Mouse (Mus musculus): ENCODE measurements around the gene Gon4l. TPM values are rescaled to one million over a fixed set of nuclear protein-coding genes. Genes with fewer than 3 reads are reported as not detected.

The Gon4l gene
- total RNA-seq, 2 experiments from 2014 or later, result 18.7 to 25.2 TPM

DNA sequence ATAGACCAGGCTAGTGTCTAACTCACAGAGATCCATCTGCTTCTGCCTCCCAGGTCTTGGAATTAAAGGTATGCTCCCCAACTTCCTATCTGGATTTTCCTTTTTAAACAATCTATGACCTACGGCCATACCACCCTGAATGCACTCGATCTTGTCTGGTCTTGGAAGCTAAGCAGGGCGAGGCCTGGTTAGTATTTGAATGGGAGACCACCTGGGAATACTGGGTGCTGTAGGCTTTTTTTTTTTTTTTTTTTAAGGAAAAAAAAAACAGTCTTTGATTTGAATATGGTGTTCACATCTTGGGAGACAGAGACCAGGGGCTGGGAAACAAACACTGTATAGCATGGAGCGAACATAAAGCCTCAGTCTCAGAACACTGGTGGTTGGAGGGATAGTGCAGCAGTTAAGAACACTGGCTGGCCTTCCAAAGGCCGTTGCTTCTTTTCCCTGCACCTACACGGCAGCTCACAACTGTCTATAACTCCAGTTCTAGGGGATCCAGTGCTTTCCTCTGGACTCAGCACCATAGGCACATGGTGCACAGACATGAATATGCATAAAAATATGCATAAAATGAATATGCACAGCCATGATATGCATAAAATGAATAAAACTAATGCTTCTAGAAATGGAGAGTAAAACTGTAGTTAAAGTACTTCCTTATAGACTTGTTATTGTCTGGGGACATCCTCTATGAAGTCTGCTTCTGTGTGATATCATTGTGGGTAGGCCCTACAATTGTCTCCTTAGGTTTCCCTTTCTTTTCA, 71.5 kb downstream of the Gon4l start:
- no peak for ATAC-seq (replicated peaks; ENCODE audit: poor library complexity)

DNA sequence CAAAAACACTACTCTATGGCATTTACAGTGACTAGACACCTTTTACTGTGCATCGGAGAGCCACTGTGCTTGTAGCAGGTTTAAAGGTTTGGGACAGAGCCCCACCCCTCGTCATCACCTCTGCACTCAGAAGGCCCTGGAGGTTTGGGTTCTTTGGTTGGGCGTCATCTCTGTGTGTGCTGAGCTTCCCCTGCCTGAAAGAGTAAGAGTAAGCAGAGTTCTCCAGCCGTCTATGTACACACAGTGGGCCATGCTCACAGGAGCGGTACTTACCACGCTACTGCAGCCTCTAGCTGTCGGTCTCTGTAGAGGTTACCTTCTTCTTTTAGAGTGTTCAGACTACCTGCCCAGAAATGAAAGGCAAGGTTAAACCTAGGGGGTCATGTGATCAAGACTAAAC, 77.6 kb downstream of the Gon4l start:
- ATAC-seq (replicated peaks; ENCODE audit: poor library complexity), result no peak

DNA sequence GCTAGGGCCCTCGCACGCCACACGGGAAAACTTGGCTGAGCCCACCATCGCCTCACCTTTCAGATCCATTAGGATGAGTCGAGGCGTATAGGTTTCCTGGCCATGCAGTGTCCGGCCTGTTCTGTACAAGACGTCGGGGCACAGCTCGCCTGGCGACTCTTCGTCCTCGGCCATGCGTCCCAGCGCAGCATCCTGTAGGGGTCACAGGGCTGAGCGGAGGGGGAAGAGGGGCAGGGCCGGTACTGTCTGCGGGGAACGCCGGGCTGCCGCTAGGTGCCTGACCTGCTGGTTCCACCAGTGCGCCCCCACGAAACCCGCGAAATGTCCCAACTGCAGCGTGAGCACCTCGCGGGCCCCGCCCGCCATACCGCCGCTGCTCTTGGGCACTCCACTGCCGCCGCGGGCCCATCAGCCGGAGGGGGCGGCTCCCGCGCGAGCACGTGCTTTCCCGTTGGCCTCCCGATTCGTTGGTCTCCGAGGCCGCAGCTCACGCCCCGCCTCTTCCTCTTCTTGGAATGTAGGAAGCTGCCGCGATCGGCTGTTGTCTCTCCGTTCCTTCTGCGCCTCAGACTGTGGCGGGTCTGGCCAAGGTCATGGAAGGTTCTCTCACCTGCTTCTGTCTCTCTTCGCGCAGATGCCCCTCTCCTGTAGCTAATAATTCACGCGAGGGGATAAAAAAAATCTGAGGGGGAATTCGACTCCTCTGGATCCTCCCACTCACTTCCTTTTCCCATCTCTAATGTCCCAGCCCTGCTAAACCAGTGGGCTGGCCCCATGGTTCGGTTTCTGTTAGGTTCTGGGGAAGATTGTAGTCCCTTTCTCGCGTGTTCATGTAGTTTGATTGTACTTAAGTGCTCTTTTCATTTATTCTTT, 78.7 kb downstream of the Gon4l start, which contains the start of gene Msto1:
Gene Msto1, minus strand, starts transcription at position 489 of the 873 bp plus-strand sequence.
- ATAC-seq (replicated peaks; ENCODE audit: poor library complexity), result peak; percentile 98

DNA sequence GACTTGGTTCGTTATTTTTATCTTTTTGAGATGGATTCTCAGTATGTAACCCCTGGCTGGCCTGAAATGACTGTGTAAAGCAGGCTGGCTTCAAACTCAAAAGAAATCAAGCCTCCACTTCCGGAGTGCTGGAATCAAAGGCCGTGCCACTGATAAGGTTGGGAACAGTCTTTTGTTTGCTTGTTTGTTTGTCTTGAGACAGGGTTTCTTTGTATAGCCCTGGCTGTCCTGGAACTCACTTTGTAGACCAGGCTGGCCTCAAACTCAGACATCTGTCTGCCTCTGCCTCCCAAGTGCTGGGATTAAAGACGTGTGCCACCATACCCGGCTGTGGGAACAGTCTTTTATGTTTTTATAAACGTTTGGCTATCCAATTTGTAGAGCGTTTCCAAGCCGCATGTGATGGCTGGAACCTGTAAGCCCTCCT, 79.4 kb downstream of the Gon4l start:
- ATAC-seq (replicated peaks; ENCODE audit: poor library complexity), result peak; percentile 2; the same call in 1 of the 2 replicates

DNA sequence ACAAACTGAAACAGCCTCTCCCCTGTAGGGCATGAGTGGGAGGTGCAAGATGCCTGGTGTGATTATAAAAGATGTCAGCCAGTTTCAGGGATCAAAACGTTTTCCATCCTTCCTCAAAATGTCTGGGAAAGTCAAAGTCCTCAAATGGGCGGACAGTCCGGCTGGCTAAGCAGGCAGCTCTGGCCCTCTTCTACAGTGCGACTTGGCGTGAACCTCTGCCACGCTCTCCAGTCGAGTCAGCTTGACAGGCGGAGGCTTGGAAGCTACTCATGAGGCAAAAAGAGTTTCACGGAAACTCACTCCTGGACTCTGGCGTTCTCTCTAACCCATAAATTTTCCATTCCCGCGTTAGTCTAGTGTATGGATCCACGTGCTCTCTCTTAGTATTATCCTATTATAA, 84.0 kb downstream of the Gon4l start:
- no peak for ATAC-seq (replicated peaks; ENCODE audit: poor library complexity)

DNA sequence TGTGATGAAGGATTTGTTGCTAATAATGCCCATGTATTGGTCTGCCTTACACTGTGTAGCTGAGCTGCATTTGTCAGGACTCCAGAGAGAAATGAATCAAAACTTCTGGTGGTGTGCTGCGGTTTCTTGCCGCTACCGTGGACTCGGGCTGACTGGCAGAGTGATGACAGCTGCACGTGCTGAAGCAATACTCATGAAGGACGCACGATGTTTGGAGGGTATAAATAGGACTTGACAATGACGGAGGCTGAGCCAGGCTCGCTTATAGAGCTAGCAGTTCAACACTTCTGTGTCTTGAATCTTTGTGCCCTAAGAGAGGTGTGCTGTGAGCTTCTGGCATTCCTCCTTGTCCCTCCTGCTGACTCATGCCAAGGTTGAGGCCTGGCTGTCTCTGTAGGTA, 86.4 kb downstream of the Gon4l start:
- no peak for ATAC-seq (replicated peaks; ENCODE audit: poor library complexity)

DNA sequence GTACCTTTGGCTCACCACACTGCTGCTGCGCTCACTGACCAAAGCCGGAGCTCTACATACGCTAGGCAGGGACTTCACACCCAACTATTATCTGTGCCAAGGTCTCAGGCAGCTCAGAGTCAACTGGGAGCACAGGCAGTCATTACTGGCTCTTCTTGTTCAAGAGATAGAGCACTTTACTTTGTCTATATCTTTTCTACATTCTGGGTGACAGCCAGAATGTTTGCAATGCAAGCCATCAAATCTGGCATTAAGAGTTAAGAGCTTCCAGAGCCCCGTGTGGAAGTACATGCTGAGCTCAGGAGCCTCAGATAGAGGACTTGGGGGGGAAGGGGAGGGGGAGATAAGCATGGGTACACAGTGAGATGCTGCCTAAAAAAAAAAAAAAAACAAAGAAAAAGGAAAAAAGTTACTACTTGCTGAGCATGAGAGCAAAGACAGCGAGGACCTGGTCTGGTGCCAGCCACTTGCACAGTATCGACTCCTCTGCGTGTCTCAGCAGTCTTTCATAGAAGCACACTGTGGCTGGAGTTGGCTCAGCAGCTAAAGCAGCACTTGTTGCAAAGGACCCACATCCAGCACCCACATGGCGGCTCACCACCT, 89.1 kb downstream of the Gon4l start:
- ATAC-seq (replicated peaks; ENCODE audit: poor library complexity), result peak; percentile 91

DNA sequence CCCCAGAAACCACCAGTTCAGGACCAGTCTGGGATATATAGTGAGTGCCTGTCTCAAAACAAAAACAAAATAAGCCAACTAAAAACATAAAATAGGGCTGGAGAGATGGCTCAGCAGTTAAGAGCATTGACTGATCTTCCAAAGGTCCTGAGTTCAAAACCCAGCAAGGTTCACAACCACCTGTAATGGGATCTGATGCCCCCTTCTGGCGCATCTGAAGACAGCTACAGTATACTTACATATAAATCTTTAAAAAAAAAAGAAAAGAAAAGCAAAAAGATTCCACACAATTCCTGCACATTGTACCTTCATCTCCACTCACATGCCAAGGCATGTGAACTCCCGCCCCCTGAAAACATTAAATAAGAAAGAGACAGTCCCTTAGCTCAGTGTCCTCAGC, 90.6 kb downstream of the Gon4l start:
- no peak for ATAC-seq (replicated peaks; ENCODE audit: poor library complexity)

DNA sequence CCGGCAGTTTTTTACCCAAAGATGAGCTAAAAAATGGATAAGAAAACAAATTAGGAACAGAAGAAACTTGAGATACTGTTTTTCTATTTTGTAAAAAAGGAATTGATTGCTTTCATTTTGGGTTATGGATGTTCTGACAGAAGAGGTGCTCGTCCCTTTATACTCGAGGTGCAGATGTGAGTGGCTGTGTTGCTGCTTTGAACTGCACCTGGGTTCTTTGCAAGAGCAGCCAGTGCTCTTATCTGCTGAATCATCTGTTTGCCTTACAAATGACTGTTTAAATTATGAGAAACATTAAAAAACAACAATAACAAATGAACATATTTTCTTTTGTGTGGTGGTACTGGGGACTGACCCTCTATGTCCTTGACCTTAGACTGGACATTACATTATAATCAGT, 94.5 kb downstream of the Gon4l start:
- ATAC-seq (replicated peaks; ENCODE audit: poor library complexity), result no peak

DNA sequence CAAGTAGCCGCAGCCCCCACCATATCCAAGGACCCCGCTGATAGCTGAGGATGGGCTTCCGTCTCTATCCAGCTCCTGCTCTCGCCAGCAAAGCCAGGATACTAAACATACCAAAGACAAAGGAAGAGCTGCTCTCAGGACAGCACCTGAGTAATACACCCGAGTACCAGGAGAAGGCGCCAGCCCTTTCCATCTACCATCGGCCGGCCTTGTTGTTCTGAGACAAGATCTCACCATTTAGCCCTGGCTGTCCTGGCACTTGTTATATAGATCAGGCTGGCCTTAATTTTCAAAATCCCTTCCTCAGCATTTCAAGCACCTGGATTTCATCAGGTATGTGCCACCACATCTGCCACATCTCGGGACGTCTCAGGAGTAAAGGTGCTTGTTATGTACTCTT, 104.0 kb downstream of the Gon4l start:
- ATAC-seq (replicated peaks; ENCODE audit: poor library complexity), result no peak

DNA sequence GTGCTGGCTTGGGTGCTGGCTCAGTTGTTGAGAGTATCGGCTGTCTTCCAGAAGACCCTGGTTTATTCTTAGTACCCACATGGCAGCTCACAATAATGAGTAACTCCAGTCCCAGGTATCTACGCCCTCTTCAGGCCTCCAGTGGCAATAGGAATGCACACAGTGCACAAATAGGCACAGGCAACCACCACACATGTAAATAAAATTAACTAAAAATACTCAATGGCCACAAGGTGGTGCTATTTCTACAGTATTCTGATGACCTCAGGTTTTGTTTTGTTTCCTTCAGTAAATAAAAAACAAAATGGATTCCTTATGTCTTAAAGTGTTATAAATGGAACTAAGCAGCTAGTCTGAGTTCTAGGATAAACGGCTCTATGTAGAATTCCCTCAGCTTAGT, 104.7 kb downstream of the Gon4l start:
- ATAC-seq (replicated peaks; ENCODE audit: poor library complexity), result peak; percentile 91

DNA sequence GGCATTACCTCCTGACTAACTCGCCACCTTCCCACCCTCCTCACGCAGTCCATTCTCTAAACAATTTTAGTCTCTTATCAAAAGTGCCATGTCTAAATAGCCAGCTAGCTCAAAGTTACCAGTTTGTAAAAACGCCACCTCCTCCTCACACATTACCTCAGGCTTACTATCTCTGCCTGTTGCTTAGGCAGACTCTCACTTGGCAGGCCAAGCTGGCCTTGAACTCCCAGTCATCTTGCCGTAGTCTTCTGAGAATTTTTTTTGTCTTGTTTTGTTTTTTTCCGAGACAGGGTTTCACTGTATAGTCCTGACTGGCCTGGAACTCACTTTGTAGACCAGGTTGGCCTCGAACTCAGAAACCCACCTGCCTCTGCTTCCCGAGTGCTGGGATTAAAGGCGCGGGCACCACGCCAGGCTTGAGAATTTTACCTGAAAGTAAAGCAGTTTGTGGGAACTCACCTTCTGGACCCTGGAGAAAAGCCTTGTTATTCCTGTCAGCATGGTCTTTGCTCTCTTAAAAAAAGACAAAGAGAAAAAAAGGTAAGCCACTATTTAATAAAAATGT, 107.4 kb downstream of the Gon4l start:
- no peak for ATAC-seq (replicated peaks; ENCODE audit: poor library complexity)

DNA sequence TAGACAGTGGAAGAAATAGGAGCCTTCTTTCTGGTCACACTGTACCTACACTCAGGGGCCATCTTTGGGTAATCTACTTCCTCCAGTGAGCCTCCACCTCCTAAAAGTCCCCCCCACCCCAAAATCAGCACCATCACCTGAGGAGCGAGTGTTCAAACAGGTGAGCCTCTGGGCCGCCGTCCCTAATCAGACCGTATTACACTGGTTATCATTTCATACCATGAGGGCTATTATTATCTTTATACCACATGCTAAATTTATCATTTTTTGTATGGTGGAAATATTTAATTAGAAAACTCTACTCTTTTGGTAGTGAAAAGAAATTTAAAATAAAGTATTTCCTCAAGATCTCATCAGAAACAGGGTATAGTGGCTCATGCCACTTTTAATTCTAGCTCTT, 109.1 kb downstream of the Gon4l start:
- ATAC-seq (replicated peaks; ENCODE audit: poor library complexity), result no peak

DNA sequence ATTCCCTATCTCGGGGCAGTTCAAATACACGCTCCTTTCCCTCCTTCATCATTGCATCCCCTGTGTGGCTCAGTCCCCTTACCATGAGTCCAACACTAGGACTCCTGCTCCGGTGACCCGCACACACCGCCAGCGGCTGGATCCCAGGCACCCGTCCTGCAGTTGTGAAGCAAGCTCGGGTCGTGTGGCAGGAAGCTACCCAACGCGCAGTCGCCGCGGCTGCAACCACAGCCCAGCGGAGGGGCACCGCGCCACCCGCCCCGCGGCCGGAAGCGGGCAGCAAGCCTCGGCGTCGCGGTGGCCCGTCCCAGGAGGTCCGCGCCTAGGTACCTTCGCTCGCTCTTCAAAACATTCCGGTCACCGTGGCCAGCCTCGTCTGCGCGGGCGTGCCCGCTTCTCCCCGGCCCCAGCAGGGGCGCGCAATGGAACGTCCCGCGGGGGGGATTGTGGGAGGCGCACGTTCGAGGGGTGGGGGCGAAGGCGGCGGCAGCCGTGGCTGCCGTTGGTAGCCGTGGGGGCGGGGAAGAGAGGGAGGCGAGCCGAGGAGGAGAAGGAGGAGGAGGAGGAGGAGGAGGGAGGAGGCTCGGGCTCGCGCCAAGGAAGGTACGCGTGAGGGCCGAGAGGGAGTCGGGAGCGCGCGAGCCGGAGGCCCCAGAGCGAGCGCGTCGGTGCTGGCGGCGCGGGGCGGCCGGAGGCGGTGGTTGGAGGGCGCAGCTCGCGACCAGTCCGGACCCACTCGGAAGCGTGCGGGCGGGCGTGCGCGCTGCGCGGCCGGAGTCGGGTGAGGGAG, 115.0 kb downstream of the Gon4l start:
- peak; percentile 79 for ATAC-seq (replicated peaks; ENCODE audit: poor library complexity)

DNA sequence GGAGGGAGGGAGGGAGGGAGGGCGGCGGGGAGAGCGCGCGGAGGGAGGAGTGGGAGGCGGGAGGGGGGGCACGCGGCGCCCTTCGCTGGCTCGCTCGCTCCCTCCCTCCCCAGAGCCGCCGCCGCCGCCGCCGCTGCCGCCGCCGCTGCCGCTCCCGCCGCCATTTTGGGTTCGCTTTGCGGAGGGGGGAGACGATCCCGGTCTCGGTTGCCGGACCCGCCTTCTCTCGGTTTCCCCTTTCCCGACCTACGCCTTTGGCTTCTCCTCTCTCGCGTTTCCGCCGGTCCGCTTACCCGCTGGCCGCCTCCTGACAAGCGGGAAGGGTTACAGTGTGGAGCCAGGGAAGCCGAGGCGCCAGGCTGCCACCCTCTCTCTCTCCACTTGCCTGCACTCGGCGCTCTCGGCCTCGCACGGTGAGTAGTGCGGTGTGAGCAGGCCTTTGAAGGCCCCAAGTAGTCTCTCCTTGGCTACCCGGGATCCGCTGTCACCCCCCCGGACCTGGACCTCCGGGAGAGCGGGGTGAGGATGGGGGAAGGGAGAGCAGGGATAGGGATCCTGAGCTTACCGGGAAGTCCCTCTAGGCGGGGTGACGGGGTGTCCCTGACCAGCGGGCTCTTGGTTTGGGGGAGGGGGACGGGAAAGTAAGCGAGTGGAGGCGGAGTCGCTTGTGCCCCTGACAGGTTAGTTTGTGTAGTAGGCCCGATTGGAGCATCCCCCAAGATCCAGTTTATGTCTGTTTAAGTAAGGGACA, 115.7 kb downstream of the Gon4l start, which contains the start of the genes Ash1l and Dap3:
Gene Ash1l, plus strand, starts transcription at position 47 of the 751 bp plus-strand sequence.
Gene Dap3, minus strand, starts transcription at position 606 of the 751 bp plus-strand sequence.
- ATAC-seq (replicated peaks; ENCODE audit: poor library complexity), result peak; percentile 68

DNA sequence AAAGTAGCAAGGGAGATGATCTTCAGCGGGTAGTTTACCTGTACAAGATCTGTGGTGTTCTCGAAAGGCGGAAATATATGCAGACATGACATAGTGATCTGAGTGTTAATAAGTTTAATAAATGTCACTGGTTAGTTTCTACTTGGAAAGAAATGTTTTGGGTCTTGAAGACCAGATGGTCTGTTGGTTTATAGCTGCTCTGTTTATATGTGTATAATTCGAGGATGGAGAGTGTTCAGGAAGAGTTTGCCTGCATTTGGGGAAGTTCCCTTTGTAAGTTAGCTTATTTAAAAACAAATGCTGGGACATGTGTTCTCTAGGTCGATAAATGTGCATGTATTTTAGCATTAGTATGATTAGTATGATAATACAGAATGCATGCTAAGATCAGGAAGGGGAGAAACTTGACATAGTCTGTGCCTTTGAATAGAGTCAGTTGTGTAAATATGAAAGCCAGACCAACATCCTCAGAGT, 116.3 kb downstream of the Gon4l start:
- ATAC-seq (replicated peaks; ENCODE audit: poor library complexity), result no peak

DNA sequence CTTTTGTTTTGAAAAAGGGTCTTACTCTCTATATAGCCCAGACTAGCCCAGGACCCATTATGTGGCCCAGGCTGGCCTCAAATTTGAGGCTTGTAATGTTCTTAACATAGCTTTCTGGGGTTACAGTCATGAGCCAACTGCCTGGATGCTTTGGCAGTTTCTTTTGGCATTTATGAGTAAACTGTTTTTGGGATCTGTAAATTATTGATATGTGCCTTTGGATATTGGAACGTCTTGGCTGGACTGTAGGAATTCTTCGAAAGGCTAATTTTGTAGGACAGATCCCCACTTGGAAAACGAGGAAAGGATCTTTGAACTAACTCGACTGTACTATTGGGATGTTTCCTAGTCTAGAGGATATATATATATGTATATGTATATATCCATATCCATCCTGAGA, 118.2 kb downstream of the Gon4l start:
- no peak for ATAC-seq (replicated peaks; ENCODE audit: poor library complexity)

DNA sequence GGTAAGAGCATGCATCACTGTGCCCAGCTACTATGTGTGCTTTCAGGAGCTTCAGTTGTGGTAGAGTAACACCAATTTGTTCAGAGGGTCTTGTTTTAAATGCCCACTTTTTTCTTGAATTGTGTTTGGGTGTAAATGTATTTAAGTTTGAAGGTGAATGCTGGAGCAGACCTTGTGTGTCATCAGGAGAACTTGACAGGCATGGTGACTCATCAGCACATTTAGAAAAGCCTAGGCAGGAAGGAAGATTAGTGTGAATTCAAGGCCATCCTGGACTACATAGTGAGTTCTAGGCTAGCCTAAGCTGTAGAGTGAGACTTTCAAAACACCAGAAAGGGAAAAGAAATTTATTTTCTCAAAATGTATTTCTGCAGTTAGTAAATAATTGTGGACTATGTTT, 118.7 kb downstream of the Gon4l start:
- ATAC-seq (replicated peaks; ENCODE audit: poor library complexity), result no peak

Measured in megakaryocyte progenitor cell, adult 5-6 weeks (primary cell).